Mouse (Mus musculus): ENCODE data around the gene Kansl3. TPM values are rescaled to one million over a fixed set of nuclear protein-coding genes. Genes with fewer than 3 reads are reported as not detected.
A peak's percentile ranks its signal among the peaks of the same experiment; 100 is the strongest.

Kansl3 gene
- polyA plus RNA-seq, 2 experiments = 38.6 to 63.5 TPM

- no peak overlapping the region for H3K27ac ChIP-seq (replicated peaks; ENCODE audit: low read depth, low read length)
- ATAC-seq (ENCODE audit: low FRiP score, low read depth) (no peak), DNase-seq (ENCODE audit: low spot score) (no peak)
- TF ChIP-seq POLR2A (IDR thresholded peaks at IDR 0.05; ENCODE audit: borderline replicate concordance, extremely low read depth, insufficient read depth, insufficient read length) = no peak
- no peak overlapping the region for H3K4me2 ChIP-seq (replicated peaks; ENCODE audit: low read depth, low read length, severe bottlenecking)
- 89% methylated on average over 2 of the region's 2 CpGs for WGBS
- H3K9me3 ChIP-seq (ENCODE audit: control insufficient read depth, low read length) = no peaks in the 10 kb centered on the region
- H3K36me3 ChIP-seq (ENCODE audit: control insufficient read depth, insufficient read depth, low read length) = peaks cover 28% of the 10 kb centered on the region
- no peak overlapping the region for H3K4me3 ChIP-seq (replicated peaks; ENCODE audit: low read length)
- no peaks in the 10 kb centered on the region for H3K4me1 ChIP-seq (ENCODE audit: control insufficient read depth, insufficient read depth, low read length)
- H3K27me3 ChIP-seq (ENCODE audit: control insufficient read depth, insufficient read depth, low read length) = no peaks in the 10 kb centered on the region
- no peak overlapping the region for H3K9ac ChIP-seq (ENCODE audit: low read depth, low read length, severe bottlenecking)
These were observed 42.2 kb downstream of the Kansl3 start for GRCm38 (mm10) chr1:36326815-36327214.

GRCm38 (mm10) chr1:36325900-36326321 is 43.1 kb downstream of the Kansl3 start:
- Histone ChIP-seq H3K4me3 (replicated peaks; ENCODE audit: low read length) (no peak overlapping the region), H3K27ac (replicated peaks; ENCODE audit: low read depth, low read length) (no peak overlapping the region), H3K9ac (ENCODE audit: low read depth, low read length, severe bottlenecking) (no peak overlapping the region), H3K27me3 (ENCODE audit: control insufficient read depth, insufficient read depth, low read length) (no peaks in the 10 kb centered on the region), H3K4me2 (replicated peaks; ENCODE audit: low read depth, low read length, severe bottlenecking) (no peak overlapping the region), H3K9me3 (ENCODE audit: control insufficient read depth, low read length) (no peaks in the 10 kb centered on the region), H3K36me3 (ENCODE audit: control insufficient read depth, insufficient read depth, low read length) (peaks cover 26% of the 10 kb centered on the region), H3K4me1 (ENCODE audit: control insufficient read depth, insufficient read depth, low read length) (no peaks in the 10 kb centered on the region)
- no peak for DNase-seq (ENCODE audit: low spot score)
- WGBS = 86% methylated on average over 2 of the region's 2 CpGs
- no peak for TF ChIP-seq POLR2A (IDR thresholded peaks at IDR 0.05; ENCODE audit: borderline replicate concordance, extremely low read depth, insufficient read depth, insufficient read length)
- ATAC-seq (ENCODE audit: low FRiP score, low read depth) = no peak

DNA sequence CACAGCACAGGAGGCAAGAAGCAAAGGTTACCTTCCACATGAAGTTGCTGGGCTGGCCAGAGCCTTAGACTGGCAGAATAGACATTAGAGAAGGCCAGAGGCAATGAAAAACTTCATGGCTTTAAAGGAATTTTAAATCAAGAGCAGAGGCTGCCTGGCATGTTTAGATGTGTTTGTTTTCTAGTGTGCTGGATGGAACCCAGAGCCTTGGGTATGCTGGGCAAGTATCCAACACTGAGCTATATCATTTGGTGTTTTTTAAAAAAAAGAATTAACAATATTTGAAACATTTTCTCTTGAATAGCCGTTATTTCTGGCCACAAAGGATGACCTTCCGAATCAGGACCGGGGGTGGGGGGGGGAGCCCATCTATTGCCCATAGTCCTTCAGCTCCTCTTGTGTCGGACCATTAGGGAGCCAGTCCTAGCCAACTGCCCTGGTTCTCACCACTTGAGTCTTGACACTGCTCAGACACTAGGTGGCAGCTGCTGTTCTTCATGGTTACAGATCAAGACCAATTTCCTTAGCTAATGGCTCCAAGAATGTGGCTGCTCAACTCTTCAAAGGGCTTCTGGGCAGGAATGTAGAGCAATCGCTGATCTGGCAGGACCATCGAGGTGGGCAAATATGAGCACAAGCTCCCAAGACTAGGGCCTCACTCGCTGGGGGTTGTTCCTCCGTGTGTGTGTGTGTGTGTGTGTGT is 45.1 kb downstream of the Kansl3 start:
- WGBS = 42% methylated on average over 8 of the region's 8 CpGs
- H3K27ac ChIP-seq (replicated peaks; ENCODE audit: low read depth, low read length) = no peak overlapping the region; the same call in 1 of the 2 replicates
- peak; percentile 35; the same call in 1 of the 2 replicates for ATAC-seq (ENCODE audit: low FRiP score, low read depth)
- peaks cover 17% of the 10 kb centered on the region for H3K36me3 ChIP-seq (ENCODE audit: control insufficient read depth, insufficient read depth, low read length)
- H3K27me3 ChIP-seq (ENCODE audit: control insufficient read depth, insufficient read depth, low read length) = no peaks in the 10 kb centered on the region
- no peak overlapping the region for H3K9ac ChIP-seq (ENCODE audit: low read depth, low read length, severe bottlenecking)
- DNase-seq (ENCODE audit: low spot score) = peak; percentile 75
- TF ChIP-seq POLR2A (IDR thresholded peaks at IDR 0.05; ENCODE audit: borderline replicate concordance, extremely low read depth, insufficient read depth, insufficient read length) = no peak
- no peaks in the 10 kb centered on the region for H3K4me1 ChIP-seq (ENCODE audit: control insufficient read depth, insufficient read depth, low read length)
- H3K4me2 ChIP-seq (replicated peaks; ENCODE audit: low read depth, low read length, severe bottlenecking) = no peak overlapping the region
- no peak overlapping the region for H3K4me3 ChIP-seq (replicated peaks; ENCODE audit: low read length)
- H3K9me3 ChIP-seq (ENCODE audit: control insufficient read depth, low read length) = no peaks in the 10 kb centered on the region

DNA sequence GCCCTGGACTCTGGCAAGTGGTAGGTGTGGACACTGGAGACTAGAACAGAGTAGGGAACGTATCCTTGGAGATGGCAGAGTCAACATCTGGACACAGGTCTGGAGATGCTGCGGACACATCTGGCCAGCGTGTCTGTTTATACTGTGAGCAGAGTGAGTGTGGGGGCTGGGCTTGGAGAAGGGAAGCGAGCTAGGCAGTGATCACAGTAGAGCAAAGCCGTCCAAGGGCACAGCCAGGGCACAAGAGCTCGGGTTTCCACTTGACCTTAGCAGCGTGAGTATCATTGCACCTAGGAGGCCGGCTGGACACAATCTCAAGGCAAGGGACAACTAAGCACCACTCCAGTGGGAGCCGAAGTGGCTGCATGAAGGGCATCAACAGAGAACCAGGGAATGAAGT is 45.9 kb downstream of the Kansl3 start:
- no peak for DNase-seq (ENCODE audit: low spot score)

DNA sequence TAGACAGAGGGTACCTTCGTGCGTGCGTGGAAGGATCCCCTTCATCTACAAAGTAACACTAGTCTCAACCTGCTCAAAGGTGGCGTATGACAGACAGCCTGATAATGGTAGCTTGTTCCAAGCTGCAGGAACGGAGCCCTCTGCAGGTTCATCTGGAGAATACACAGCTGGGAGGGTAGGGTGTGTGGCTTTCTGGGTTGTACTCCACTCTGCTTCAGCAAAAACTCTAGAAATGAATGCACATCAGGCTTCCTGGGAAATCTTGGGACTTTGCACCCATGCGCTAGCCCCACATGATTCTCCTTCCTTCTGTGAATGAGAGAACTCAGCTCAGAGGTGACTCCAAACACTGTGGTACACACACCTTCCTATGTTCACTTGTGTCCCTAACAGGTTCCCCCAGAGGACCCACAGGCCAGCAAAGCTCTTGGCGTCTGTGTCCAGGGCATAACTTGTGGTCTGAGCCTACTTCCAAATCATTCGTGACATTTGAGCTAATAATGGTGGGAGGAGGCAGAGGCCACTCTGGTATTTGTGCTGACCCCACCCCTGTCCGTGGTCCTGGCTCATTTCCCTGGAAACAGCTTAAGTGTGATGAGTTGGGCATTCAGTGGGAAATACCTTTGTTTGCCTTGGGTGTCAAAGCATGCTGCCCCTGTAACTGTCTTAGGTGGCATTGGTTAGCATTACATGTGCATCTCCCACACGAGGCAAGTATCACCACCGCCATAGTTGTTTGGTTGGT is 47.0 kb downstream of the Kansl3 start:
- no peak overlapping the region for H3K4me3 ChIP-seq (replicated peaks; ENCODE audit: low read length)
- no peaks in the 10 kb centered on the region for H3K9me3 ChIP-seq (ENCODE audit: control insufficient read depth, low read length)
- H3K36me3 ChIP-seq (ENCODE audit: control insufficient read depth, insufficient read depth, low read length) = peaks cover 16% of the 10 kb centered on the region
- DNase-seq (ENCODE audit: low spot score) = no peak
- no peak overlapping the region for H3K27ac ChIP-seq (replicated peaks; ENCODE audit: low read depth, low read length)
- H3K4me2 ChIP-seq (replicated peaks; ENCODE audit: low read depth, low read length, severe bottlenecking) = no peak overlapping the region
- TF ChIP-seq POLR2A (IDR thresholded peaks at IDR 0.05; ENCODE audit: borderline replicate concordance, extremely low read depth, insufficient read depth, insufficient read length) = no peak
- WGBS = 70% methylated on average over 11 of the region's 11 CpGs
- H3K4me1 ChIP-seq (ENCODE audit: control insufficient read depth, insufficient read depth, low read length) = no peaks in the 10 kb centered on the region
- H3K9ac ChIP-seq (ENCODE audit: low read depth, low read length, severe bottlenecking) = no peak overlapping the region
- no peak for ATAC-seq (ENCODE audit: low FRiP score, low read depth)
- no peaks in the 10 kb centered on the region for H3K27me3 ChIP-seq (ENCODE audit: control insufficient read depth, insufficient read depth, low read length)

More for the DNA sequence above, 45.9 kb downstream of the Kansl3 start:
- Histone ChIP-seq H3K36me3 (ENCODE audit: control insufficient read depth, insufficient read depth, low read length) (peaks cover 20% of the 10 kb centered on the region), H3K4me2 (replicated peaks; ENCODE audit: low read depth, low read length, severe bottlenecking) (no peak overlapping the region), H3K9ac (ENCODE audit: low read depth, low read length, severe bottlenecking) (no peak overlapping the region), H3K9me3 (ENCODE audit: control insufficient read depth, low read length) (no peaks in the 10 kb centered on the region), H3K27ac (replicated peaks; ENCODE audit: low read depth, low read length) (no peak overlapping the region), H3K4me3 (replicated peaks; ENCODE audit: low read length) (no peak overlapping the region), H3K4me1 (ENCODE audit: control insufficient read depth, insufficient read depth, low read length) (no peaks in the 10 kb centered on the region), H3K27me3 (ENCODE audit: control insufficient read depth, insufficient read depth, low read length) (no peaks in the 10 kb centered on the region)
- ATAC-seq (ENCODE audit: low FRiP score, low read depth) = no peak
- no peak for TF ChIP-seq POLR2A (IDR thresholded peaks at IDR 0.05; ENCODE audit: borderline replicate concordance, extremely low read depth, insufficient read depth, insufficient read length)
- 42% methylated on average over 9 of the region's 9 CpGs for WGBS

Data from limb, embryonic 14.5 days (tissue).